In genomic region chr5:140173181-140173580, GRCm38 (mm10) we compare ENCODE assay signal across 17 mouse cellular contexts.
"Had no signal": no experiment of that assay in that cellular context is flagged by ENCODE, and none has a peak within 500 bp of the region (broad histone marks: within the 10 kb centered on the region; RNA-seq: fewer than 3 reads in every experiment).

No protein-coding gene starts in this region.

- H3K4me3 ChIP-seq: liver, embryonic 15.5 days; midbrain, embryonic 10.5 days; midbrain, embryonic 13.5 days; myocyte; neural tube, embryonic 13.5 days; neural tube, embryonic 15.5 days; stomach, embryonic 15.5 days had no signal

- H3K9ac ChIP-seq: liver, embryonic 15.5 days; lung, embryonic 14.5 days; midbrain, embryonic 13.5 days; neural tube, embryonic 13.5 days; neural tube, embryonic 15.5 days; stomach, embryonic 15.5 days had no signal

- H3K9me3 ChIP-seq: liver, embryonic 15.5 days; midbrain, embryonic 10.5 days; midbrain, embryonic 13.5 days; neural tube, embryonic 13.5 days; neural tube, embryonic 15.5 days; stomach, embryonic 15.5 days had no signal

- H3K36me3 ChIP-seq: liver, embryonic 15.5 days; midbrain, embryonic 10.5 days; midbrain, embryonic 13.5 days; neural tube, embryonic 13.5 days; neural tube, embryonic 15.5 days; stomach, embryonic 15.5 days had no signal

- H3K27me3 ChIP-seq: liver, embryonic 15.5 days; midbrain, embryonic 13.5 days; neural tube, embryonic 13.5 days; neural tube, embryonic 15.5 days; stomach, embryonic 15.5 days had no signal

- H3K27ac ChIP-seq: liver, embryonic 15.5 days; stomach, embryonic 15.5 days; stomach, postnatal 0 days had no signal

- H3K4me2 ChIP-seq: liver, embryonic 15.5 days; lung, embryonic 14.5 days; midbrain, embryonic 13.5 days; neural tube, embryonic 13.5 days; neural tube, embryonic 15.5 days; stomach, embryonic 15.5 days had no signal

- DNase-seq: lung, adult 18-20 months; lung, embryonic 14.5 days; lung, postnatal 10 days; lung, postnatal 4 days; right cerebral cortex, postnatal 14 days; thymus, adult 2 months; thymus, postnatal 25 days; thymus, postnatal 4 days had no signal

- ATAC-seq: midbrain, embryonic 16.5 days had no signal
